Mouse (Mus musculus) CH12.LX (cell line): ENCODE results near the gene Abcb8. TPM values are rescaled to one million over a fixed set of nuclear protein-coding genes. Genes with fewer than 3 reads are reported as not detected.

Experiments
- DNase-seq: peaks from one replicate; pipeline ENCODE4 v3.0.0-alpha.2; 2013; ENCODE audit errors: extremely low read depth
- H3K27ac ChIP-seq: 2 replicates; pipeline ENCODE4 v1.5.1; 2012; ENCODE audit warnings: low read depth, mild to moderate bottlenecking, control low read depth, moderate library complexity; ENCODE audit not compliant: insufficient read depth
- H3K27me3 ChIP-seq: replicated peaks from 2 replicates; pipeline ENCODE3; 2012; ENCODE audit warnings: inconsistent platforms
- H3K36me3 ChIP-seq, 2 experiments: replicated peaks in 1 of 2; 2 replicates each; pipeline versions ENCODE3 to v1.6.1; 2012; ENCODE audit warnings: inconsistent platforms in 1 of 2, low read length in 1 of 2, mild to moderate bottlenecking in 1 of 2, mixed read lengths in 1 of 2, moderate library complexity in 1 of 2; ENCODE audit not compliant: control insufficient read depth in 1 of 2, insufficient read depth in 1 of 2
- H3K4me1 ChIP-seq, 2 experiments: 2 replicates each; pipeline ENCODE4 v1.6.1; 2012; ENCODE audit warnings: inconsistent platforms in 1 of 2, moderate library complexity in 1 of 2; ENCODE audit not compliant: insufficient read depth in 2 of 2, control insufficient read depth in 1 of 2
- H3K4me2 ChIP-seq: 2 replicates; pipeline ENCODE4 v1.6.1; 2012; ENCODE audit warnings: low read depth, mild to moderate bottlenecking, control low read depth; ENCODE audit not compliant: poor library complexity, insufficient read depth, severe bottlenecking
- H3K4me3 ChIP-seq, 3 experiments: fragments of 150-350 bp in 1 of 3; sonication (generic) in 1 of 3; replicated peaks in 1 of 3; 2 replicates each; pipeline versions ENCODE3 to v1.5.1; 2011 to 2012; ENCODE audit warnings: low read depth in 2 of 3, low read length in 2 of 3, mild to moderate bottlenecking in 2 of 3, moderate library complexity in 2 of 3, control low read depth in 1 of 3, improper control_type of control experiment in 1 of 3, inconsistent platforms in 1 of 3, mixed read lengths in 1 of 3; ENCODE audit not compliant: poor library complexity in 1 of 3
- H3K79me2 ChIP-seq: replicated peaks from 2 replicates; pipeline ENCODE4 v1.6.1; 2012; ENCODE audit warnings: mild to moderate bottlenecking, moderate library complexity; ENCODE audit not compliant: control insufficient read depth, poor library complexity, insufficient read depth, severe bottlenecking; ENCODE audit errors: extremely low read depth
- H3K9ac ChIP-seq: 2 replicates; pipeline ENCODE4 v1.6.1; 2012; ENCODE audit warnings: low read depth, mild to moderate bottlenecking, control low read depth, moderate library complexity; ENCODE audit not compliant: insufficient read depth
- H3K9me3 ChIP-seq: replicated peaks from 2 replicates; pipeline ENCODE3; 2012; ENCODE audit warnings: low read length, inconsistent platforms, mixed read lengths
- CHD2 ChIP-seq: IDR thresholded peaks from 2 replicates; pipeline ENCODE4 v1.6.1; 2011; ENCODE audit warnings: low read length, improper control_type of control experiment
- E2F4 ChIP-seq: IDR thresholded peaks from 2 replicates; pipeline ENCODE4 v1.6.1; 2011; ENCODE audit warnings: low read depth, low read length, improper control_type of control experiment; ENCODE audit not compliant: insufficient replicate concordance
- ETS1 ChIP-seq: conservative IDR thresholded peaks from 2 replicates; pipeline ENCODE4 v1.6.1; 2012; ENCODE audit warnings: low read depth, mild to moderate bottlenecking, inconsistent platforms, low read length, improper control_type of control experiment, moderate library complexity
- HCFC1 ChIP-seq: IDR thresholded peaks from 2 replicates; pipeline ENCODE4 v1.6.1; 2012; ENCODE audit warnings: low read depth, mild to moderate bottlenecking, inconsistent platforms, low read length, improper control_type of control experiment
- IRF4 ChIP-seq: IDR thresholded peaks from 2 replicates; pipeline ENCODE4 v1.6.1; 2014; ENCODE audit warnings: low read depth, mild to moderate bottlenecking, inconsistent platforms, low read length, improper control_type of control experiment
- KAT2A ChIP-seq: IDR thresholded peaks from 2 replicates; pipeline ENCODE4 v1.6.1; 2012; ENCODE audit warnings: low read length, improper control_type of control experiment, inconsistent platforms; ENCODE audit not compliant: insufficient replicate concordance
- MAFK ChIP-seq: IDR thresholded peaks from 2 replicates; pipeline ENCODE4 v1.6.1; 2011; ENCODE audit warnings: low read length, improper control_type of control experiment; ENCODE audit not compliant: insufficient replicate concordance
- MAX ChIP-seq: IDR thresholded peaks from 2 replicates; pipeline ENCODE4 v1.6.1; 2011; ENCODE audit warnings: low read length, improper control_type of control experiment
- MEF2A ChIP-seq: IDR thresholded peaks from 2 replicates; pipeline ENCODE4 v1.6.1; 2014; ENCODE audit warnings: low read depth, mild to moderate bottlenecking, inconsistent platforms, low read length, improper control_type of control experiment, borderline replicate concordance
- MXI1 ChIP-seq: IDR thresholded peaks from 2 replicates; pipeline ENCODE4 v1.6.1; 2011; ENCODE audit warnings: mild to moderate bottlenecking, low read depth, low read length, improper control_type of control experiment
- MYC ChIP-seq: IDR thresholded peaks from 2 replicates; pipeline ENCODE4 v1.6.1; 2011; ENCODE audit warnings: low read depth, mild to moderate bottlenecking, improper control_type of control experiment, low read length
- POLR2A ChIP-seq: IDR thresholded peaks from 2 replicates; pipeline ENCODE4 v1.6.1; 2011; ENCODE audit warnings: low read depth, mild to moderate bottlenecking, improper control_type of control experiment, low read length
- SIN3A ChIP-seq: IDR thresholded peaks from 2 replicates; pipeline ENCODE4 v1.6.1; 2012; ENCODE audit warnings: low read length, improper control_type of control experiment, inconsistent platforms
- USF1 ChIP-seq: IDR thresholded peaks from 2 replicates; pipeline ENCODE4 v1.6.1; 2014; ENCODE audit warnings: low read depth, mild to moderate bottlenecking, inconsistent platforms, low read length, improper control_type of control experiment
- ZKSCAN1 ChIP-seq: IDR thresholded peaks from 2 replicates; pipeline ENCODE4 v1.6.1; 2012; ENCODE audit warnings: low read depth, inconsistent platforms, low read length, improper control_type of control experiment, borderline replicate concordance
- dilution Hi-C: fragments of 300-500 bp; cut with MboI; formaldehyde crosslinking; loops from 2 replicates; pipeline ENCODE4 v1.14.3; 2020; ENCODE audit warnings: low sequenced_read_pairs; ENCODE audit not compliant: extremely low pct_unique_long_range_greater_than_20kb, extremely low pct_ligation_motif_present
- in situ Hi-C: fragments of 300-500 bp; cut with MboI; formaldehyde crosslinking; loops from 3 replicates; pipeline ENCODE4 v1.14.3; 2019; ENCODE audit warnings: low sequenced_read_pairs, low pct_ligation_motif_present, low pct_unique_long_range_greater_than_20kb, mixed read lengths
- polyA plus RNA-seq: library from polyadenylated mRNA; unstranded; fragments of >175 nt; gene quantifications from 2 replicates; pipeline ENCODE4 v1.2.1, GENCODE M21; 2012; ENCODE audit warnings: low read depth; ENCODE audit not compliant: insufficient read length
- total RNA-seq, 2 experiments: library from RNA; depleted of rRNA; stranded (reverse); fragments of 300-350 nt in 1 of 2; fragments of >200 nt in 1 of 2; gene quantifications; 2 replicates each; pipeline ENCODE4 v1.2.3; 2012 to 2014

The Abcb8 gene
- total and polyA plus RNA-seq, 3 experiments: 31.0 to 58.7 (median 45.4) TPM

DNA sequence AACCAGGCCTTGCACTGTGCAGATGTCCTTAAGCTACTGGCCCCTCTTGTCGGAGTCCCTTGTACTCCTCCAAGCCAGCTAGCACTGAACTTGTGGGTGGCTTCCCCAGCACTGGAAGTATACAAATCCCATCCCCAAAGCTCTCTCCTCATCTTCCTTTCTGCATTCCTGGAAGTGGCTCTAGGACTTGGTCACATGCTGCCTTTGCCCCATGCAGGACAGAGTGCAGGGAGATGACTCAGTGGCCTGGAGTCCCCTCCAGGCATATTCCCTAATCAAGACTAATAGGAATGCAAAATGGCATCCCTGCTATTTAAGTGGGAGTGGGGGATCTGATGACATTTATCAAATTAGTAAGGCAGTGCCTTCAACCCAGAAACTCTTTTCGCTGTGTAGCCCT, 18.6 kb downstream of the Abcb8 start:
- no peak for DNase-seq
- H3K4me3 ChIP-seq: no peak overlapping the region
- peaks cover 19 to 57% of the 10 kb centered on the region in 2 experiments for H3K36me3 ChIP-seq
- in situ Hi-C loops: no loop called here
- TF ChIP-seq SIN3A (no peak), MXI1 (no peak), IRF4 (no peak), ZKSCAN1 (no peak), ETS1 (no peak), USF1 (no peak)
- no peak overlapping the region for H3K27ac ChIP-seq
- H3K9ac ChIP-seq: no peak overlapping the region
- no peaks in the 10 kb centered on the region for H3K27me3 ChIP-seq
- dilution Hi-C loops: no loop called here
- H3K9me3 ChIP-seq: no peaks in the 10 kb centered on the region
- H3K4me1 ChIP-seq: no peaks in the 10 kb centered on the region; a peak in 1 of 4 replicates
- H3K79me2 ChIP-seq: no peaks in the 10 kb centered on the region
- H3K4me2 ChIP-seq: no peak overlapping the region

GRCm38 (mm10) chr5:24413042-24413693, 19.7 kb downstream of the Abcb8 start, which contains the start of gene Asic3:
TSS of gene Asic3 (plus strand) at chr5:24413392.
- H3K27ac ChIP-seq: no peak within 1 kb of the TSS
- TF ChIP-seq CHD2: no peak
- TF ChIP-seq MAX: no peak
- TF ChIP-seq MYC: no peak
- TF ChIP-seq KAT2A: no peak
- TF ChIP-seq, all 38 proteins: peak for 0
- Histone ChIP-seq H3K4me2 (no peak within 1 kb of the TSS), H3K4me3 (no peak within 1 kb of the TSS), H3K27me3 (no peaks in the 10 kb centered on the region), H3K36me3 (peaks cover 8 to 52% of the 10 kb centered on the region in 2 experiments), H3K9me3 (no peaks in the 10 kb centered on the region), H3K79me2 (no peaks in the 10 kb centered on the region), H3K9ac (no peak within 1 kb of the TSS), H3K4me1 (no peaks in the 10 kb centered on the region; a peak in 1 of 4 replicates)
- dilution Hi-C loops (no loop called here), in situ Hi-C loops (no loop called here)
- no peak for DNase-seq

DNA sequence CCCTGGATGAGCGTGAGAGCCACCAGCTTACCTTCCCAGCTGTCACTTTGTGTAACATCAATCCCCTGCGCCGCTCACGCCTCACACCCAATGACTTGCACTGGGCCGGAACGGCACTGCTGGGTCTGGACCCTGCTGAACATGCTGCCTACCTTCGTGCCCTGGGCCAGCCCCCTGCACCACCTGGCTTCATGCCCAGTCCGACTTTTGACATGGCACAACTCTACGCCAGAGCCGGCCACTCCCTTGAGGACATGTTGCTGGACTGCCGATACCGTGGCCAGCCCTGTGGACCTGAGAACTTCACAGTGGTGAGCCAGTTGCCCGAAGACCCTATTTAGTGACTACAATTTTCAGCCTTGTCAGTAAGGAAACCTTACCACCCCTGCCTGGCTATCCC, 20.5 kb downstream of the Abcb8 start:
- dilution Hi-C loops (no loop called here), in situ Hi-C loops (no loop called here)
- Histone ChIP-seq H3K4me2 (no peak overlapping the region), H3K4me3 (no peak overlapping the region), H3K36me3 (peaks cover 3 to 52% of the 10 kb centered on the region in 2 experiments), H3K4me1 (no peaks in the 10 kb centered on the region; a peak in 1 of 4 replicates), H3K9me3 (no peaks in the 10 kb centered on the region), H3K79me2 (no peaks in the 10 kb centered on the region), H3K9ac (no peak overlapping the region), H3K27ac (no peak overlapping the region), H3K27me3 (no peaks in the 10 kb centered on the region)
- TF ChIP-seq E2F4: no peak
- no peak for TF ChIP-seq MAFK
- TF ChIP-seq MEF2A: no peak
- TF ChIP-seq POLR2A: no peak
- TF ChIP-seq HCFC1: no peak
- DNase-seq: no peak
